ENCODE assay signal across 26 mouse cellular contexts in genomic region chr10:126873755-126874154, GRCm38 (mm10).
"Had no signal": no experiment of that assay in that cellular context is flagged by ENCODE, and none has a peak within 500 bp of the region (broad histone marks: within the 10 kb centered on the region; RNA-seq: fewer than 3 reads in every experiment).

No protein-coding gene starts in this region.

- H3K27me3 ChIP-seq: embryonic facial prominence, embryonic 12.5 days; embryonic facial prominence, embryonic 13.5 days; embryonic facial prominence, embryonic 15.5 days; forebrain, embryonic 13.5 days had no signal

- H3K4me1 ChIP-seq: embryonic facial prominence, embryonic 10.5 days; embryonic facial prominence, embryonic 12.5 days; embryonic facial prominence, embryonic 15.5 days; forebrain, embryonic 13.5 days; forebrain, embryonic 15.5 days; heart, embryonic 10.5 days had no signal

- H3K9ac ChIP-seq: embryonic facial prominence, embryonic 12.5 days; embryonic facial prominence, embryonic 13.5 days; embryonic facial prominence, embryonic 15.5 days; forebrain, embryonic 12.5 days; forebrain, embryonic 13.5 days; forebrain, embryonic 15.5 days; forebrain, postnatal 0 days had no signal

- ATAC-seq: forebrain, embryonic 13.5 days; forebrain, embryonic 14.5 days; forebrain, embryonic 15.5 days; forebrain, embryonic 16.5 days; forebrain, postnatal 0 days had no signal

- H3K4me2 ChIP-seq: embryonic facial prominence, embryonic 12.5 days; embryonic facial prominence, embryonic 13.5 days; embryonic facial prominence, embryonic 15.5 days; forebrain, embryonic 12.5 days; forebrain, embryonic 13.5 days; forebrain, embryonic 15.5 days had no signal

- H3K4me3 ChIP-seq: embryonic facial prominence, embryonic 10.5 days; embryonic facial prominence, embryonic 12.5 days; embryonic facial prominence, embryonic 13.5 days; embryonic facial prominence, embryonic 15.5 days; erythroblast, embryonic 14.5 days; forebrain, embryonic 10.5 days; forebrain, embryonic 12.5 days; forebrain, embryonic 13.5 days; forebrain, embryonic 15.5 days; gastrocnemius, adult 2 months; heart, adult 2 months; heart, embryonic 10.5 days had no signal

- H3K36me3 ChIP-seq: embryonic facial prominence, embryonic 12.5 days; embryonic facial prominence, embryonic 13.5 days; embryonic facial prominence, embryonic 15.5 days; forebrain, embryonic 10.5 days; forebrain, embryonic 12.5 days; forebrain, embryonic 15.5 days; heart, embryonic 10.5 days had no signal

- H3K27ac ChIP-seq: embryonic facial prominence, embryonic 10.5 days; embryonic facial prominence, embryonic 12.5 days; embryonic facial prominence, embryonic 13.5 days; embryonic facial prominence, embryonic 15.5 days; forebrain, embryonic 10.5 days; forebrain, embryonic 12.5 days; forebrain, embryonic 13.5 days; forebrain, embryonic 15.5 days; gastrocnemius, adult 2 months; heart, adult 2 months; heart, embryonic 10.5 days had no signal

- H3K9me3 ChIP-seq: embryonic facial prominence, embryonic 10.5 days; embryonic facial prominence, embryonic 12.5 days; embryonic facial prominence, embryonic 13.5 days; embryonic facial prominence, embryonic 15.5 days; forebrain, embryonic 12.5 days; forebrain, embryonic 13.5 days; forebrain, embryonic 15.5 days; heart, embryonic 10.5 days had no signal

- DNase-seq: cerebellum, postnatal 10 days; cerebellum, postnatal 14 days; cerebellum, postnatal 25 days; cerebellum, postnatal 36 days; embryo, embryonic 11 days; forebrain, postnatal 0 days; gastrocnemius, adult 2 months; gastrocnemius, postnatal 10 days; gastrocnemius, postnatal 14 days; gastrocnemius, postnatal 25 days; gastrocnemius, postnatal 36 days; heart, adult 11 months; heart, adult 18-20 months; heart, adult 2 months had no signal
